Mouse (Mus musculus) mesoderm, embryonic 11.5 days (tissue): ENCODE measurements around the gene Rack1.
"Not testable (repeated sequence)": the region's sequence is repeated elsewhere in the genome, so short reads cannot be mapped to it uniquely, and the experiment has no call there.

Experiments
- DNase-seq: peaks from one replicate; pipeline ENCODE4 v3.0.0-alpha.2; 2012; ENCODE audit warnings: low read depth, low spot score

Gene Rack1

GRCm38 (mm10) chr11:48818346-48818745 lies 18.2 kb downstream of the Rack1 start:
- DNase-seq: peak; percentile 94

- DNase-seq: no peak
Observed at GRCm38 (mm10) chr11:48819614-48820307, 19.6 kb downstream of the Rack1 start.

- no peak for DNase-seq
Observed at GRCm38 (mm10) chr11:48820308-48820674, 20.2 kb downstream of the Rack1 start.

GRCm38 (mm10) chr11:48821299-48821698 lies 21.2 kb downstream of the Rack1 start:
- not testable (repeated sequence) for DNase-seq

GRCm38 (mm10) chr11:48822768-48823512 lies 22.8 kb downstream of the Rack1 start:
- DNase-seq: no peak

- peak; percentile 92 for DNase-seq
Observed at GRCm38 (mm10) chr11:48823536-48823972, 23.4 kb downstream of the Rack1 start.

GRCm38 (mm10) chr11:48824311-48824830 lies 24.2 kb downstream of the Rack1 start:
- DNase-seq: no peak

- not testable (repeated sequence) for DNase-seq
Observed at GRCm38 (mm10) chr11:48825979-48826751, 26.0 kb downstream of the Rack1 start, which contains the start of the genes Trim7 and Gm12184. TSS of gene Trim7 (plus strand) at chr11:48826140. TSS of gene Gm12184 (minus strand) at chr11:48826655.

- DNase-seq: no peak
Observed at GRCm38 (mm10) chr11:48826752-48827096, 26.6 kb downstream of the Rack1 start.

- no peak for DNase-seq
Observed at GRCm38 (mm10) chr11:48827926-48828325, 27.8 kb downstream of the Rack1 start.

GRCm38 (mm10) chr11:48830279-48830678 lies 30.1 kb downstream of the Rack1 start:
- DNase-seq: no peak

GRCm38 (mm10) chr11:48831273-48831672 lies 31.1 kb downstream of the Rack1 start:
- no peak for DNase-seq

GRCm38 (mm10) chr11:48833078-48833730 lies 33.1 kb downstream of the Rack1 start:
- DNase-seq: no peak

GRCm38 (mm10) chr11:48833731-48834639 lies 33.9 kb downstream of the Rack1 start:
- peak; percentile 89 for DNase-seq

- DNase-seq: no peak
Observed at GRCm38 (mm10) chr11:48835923-48836322, 35.8 kb downstream of the Rack1 start.

GRCm38 (mm10) chr11:48836990-48837309 lies 36.8 kb downstream of the Rack1 start:
- DNase-seq: no peak

- DNase-seq: no peak
Observed at GRCm38 (mm10) chr11:48837310-48838180, 37.4 kb downstream of the Rack1 start.

GRCm38 (mm10) chr11:48838181-48838797 lies 38.2 kb downstream of the Rack1 start:
- DNase-seq: no peak
